Mouse (Mus musculus) forebrain, embryonic 16.5 days (tissue): ENCODE results near the gene Epb41l3. TPM values are rescaled to one million over a fixed set of nuclear protein-coding genes. Genes with fewer than 3 reads are reported as not detected.
A peak's percentile ranks its signal among the peaks of the same experiment; 100 is the strongest.

Source experiments
- ATAC-seq: fragments of 200-750 bp; cut with Nextera tagmentation; 2 replicates; pipeline ENCODE4 v1.8.0; 2017; ENCODE audit warnings: mild to moderate bottlenecking, moderate library complexity
- H3K27ac ChIP-seq: fragments of 300-500 bp; sonication (generic); 2 replicates; pipeline ENCODE4 v1.5.1; 2014; ENCODE audit warnings: low read length, control low read depth
- H3K27me3 ChIP-seq: fragments of 300-500 bp; sonication (generic); replicated peaks from 2 replicates; pipeline ENCODE4 v1.6.1; 2014; ENCODE audit warnings: low read length; ENCODE audit not compliant: control insufficient read depth, insufficient read depth
- H3K36me3 ChIP-seq: fragments of 300-500 bp; sonication (generic); 2 replicates; pipeline ENCODE4 v1.6.1; 2014; ENCODE audit not compliant: control insufficient read depth, insufficient read depth
- H3K4me1 ChIP-seq: fragments of 300-500 bp; sonication (generic); replicated peaks from 2 replicates; pipeline ENCODE4 v1.6.1; 2014; ENCODE audit warnings: low read length; ENCODE audit not compliant: control insufficient read depth, insufficient read depth
- H3K4me2 ChIP-seq: fragments of 300-500 bp; sonication (generic); 2 replicates; pipeline ENCODE4 v1.6.1; 2014; ENCODE audit warnings: mild to moderate bottlenecking, low read length, control low read depth
- H3K4me3 ChIP-seq: fragments of 300-500 bp; sonication (generic); replicated peaks from 2 replicates; pipeline ENCODE4 v1.5.1; 2014; ENCODE audit warnings: mild to moderate bottlenecking, low read length, control low read depth
- H3K9ac ChIP-seq: fragments of 300-500 bp; sonication (generic); replicated peaks from 2 replicates; pipeline ENCODE4 v1.6.1; 2014; ENCODE audit warnings: low read depth, low read length, control low read depth
- H3K9me3 ChIP-seq: fragments of 300-500 bp; sonication (generic); 2 replicates; pipeline ENCODE4 v1.6.1; 2016; ENCODE audit warnings: low read length; ENCODE audit not compliant: control insufficient read depth
- WGBS: fragments of 180-500 bp; shearing (Covaris S2); extraction: QIAGEN DNeasy Blood & Tissue Kit; methylation state at CpG from one replicate; pipeline ENCODE4 v1.1.7; 2014; 5-methylcytosine and 5-hydroxymethylcytosine counted together
- polyA plus RNA-seq: library from polyadenylated mRNA; unstranded; fragments of >200 nt; fragmentation: Nextera tagmentation; extraction: Ambion mirVana; gene quantifications from 2 replicates; pipeline ENCODE4 v1.2.1, GENCODE M21; 2015

Epb41l3 gene
- polyA plus RNA-seq, 1 experiment from 2014 or later, result 84.2 TPM

DNA sequence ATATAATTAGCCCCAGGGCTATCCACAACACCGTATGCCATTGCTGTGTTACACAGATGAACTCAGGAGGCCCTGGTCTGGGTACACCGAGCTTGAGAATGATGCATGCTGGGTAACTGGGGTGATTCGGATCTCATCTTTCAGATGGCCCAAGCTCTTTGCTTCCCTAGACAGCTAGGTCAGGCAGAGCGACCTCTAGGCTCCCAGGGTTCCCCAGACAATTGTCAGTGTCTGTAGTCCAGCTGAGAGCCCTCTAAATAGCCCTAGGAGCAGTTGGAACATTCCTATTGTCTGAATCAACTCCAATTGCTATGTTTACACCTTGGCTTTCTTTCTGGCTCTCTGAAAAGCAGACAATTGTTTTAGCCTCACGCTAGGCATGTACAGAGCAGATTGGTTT, 201.9 kb downstream of the Epb41l3 start:
- Histone ChIP-seq H3K4me3 (no peak overlapping the region), H3K27ac (no peak overlapping the region), H3K36me3 (peaks cover 2% of the 10 kb centered on the region; the same call in 1 of the 2 replicates), H3K4me2 (no peak overlapping the region), H3K9me3 (no peaks in the 10 kb centered on the region), H3K9ac (no peak overlapping the region), H3K4me1 (no peaks in the 10 kb centered on the region), H3K27me3 (no peaks in the 10 kb centered on the region)
- ATAC-seq, result no peak
- 15% methylated on average over 5 of the region's 5 CpGs for WGBS

DNA sequence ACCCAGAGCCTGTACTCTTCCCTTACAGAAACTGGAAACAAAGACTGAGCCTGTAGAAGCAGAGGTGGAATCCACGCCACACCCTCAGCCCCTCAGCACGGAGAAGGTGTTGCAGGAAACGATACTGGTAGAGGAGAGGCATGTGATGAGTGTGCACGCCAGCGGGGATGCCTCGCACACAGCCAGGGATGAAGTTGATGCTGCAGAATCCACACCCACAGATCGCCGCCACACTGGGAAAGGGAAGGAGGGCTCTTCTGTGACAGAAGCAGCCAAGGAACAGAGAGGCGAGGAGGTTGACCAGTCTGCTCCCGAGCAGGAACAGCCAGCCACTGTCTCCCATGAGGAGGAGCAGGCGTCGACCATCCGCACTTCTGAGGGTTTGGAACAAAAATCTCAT, 209.0 kb downstream of the Epb41l3 start:
- H3K36me3 ChIP-seq, result peaks cover 47% of the 10 kb centered on the region
- H3K4me2 ChIP-seq, result no peak overlapping the region
- H3K27me3 ChIP-seq, result no peaks in the 10 kb centered on the region
- 94% methylated on average over 13 of the region's 13 CpGs for WGBS
- H3K27ac ChIP-seq, result no peak overlapping the region
- no peak for ATAC-seq
- no peak overlapping the region for H3K4me3 ChIP-seq
- H3K9me3 ChIP-seq, result peaks cover 4% of the 10 kb centered on the region
- H3K4me1 ChIP-seq, result no peaks in the 10 kb centered on the region
- H3K9ac ChIP-seq, result no peak overlapping the region

DNA sequence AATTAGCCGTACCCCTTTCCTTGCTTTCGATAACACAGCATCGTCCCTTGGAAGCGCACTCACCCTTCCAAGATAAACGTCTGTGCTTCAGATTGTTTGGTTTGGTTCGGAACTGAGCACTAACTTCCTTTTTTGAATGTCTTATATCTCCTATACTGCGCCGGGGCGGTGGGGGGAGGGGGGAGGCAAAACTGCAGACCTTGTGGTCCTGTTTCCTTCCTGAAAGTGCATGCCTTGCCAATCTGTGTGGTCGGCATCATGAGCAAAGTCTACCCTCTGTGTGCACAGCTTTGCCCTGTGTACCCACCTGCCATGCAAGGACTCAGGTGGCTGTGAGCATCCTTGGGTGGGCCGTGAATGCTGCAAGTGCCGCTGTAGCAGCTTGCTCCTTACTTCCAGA, 212.6 kb downstream of the Epb41l3 start:
- no peak for ATAC-seq
- H3K27me3 ChIP-seq, result no peaks in the 10 kb centered on the region
- no peak overlapping the region for H3K4me2 ChIP-seq
- no peaks in the 10 kb centered on the region for H3K4me1 ChIP-seq
- H3K4me3 ChIP-seq, result no peak overlapping the region
- H3K9ac ChIP-seq, result no peak overlapping the region
- H3K36me3 ChIP-seq, result peaks cover 39% of the 10 kb centered on the region
- 96% methylated on average over 12 of the region's 12 CpGs for WGBS
- no peaks in the 10 kb centered on the region for H3K9me3 ChIP-seq
- H3K27ac ChIP-seq, result no peak overlapping the region

DNA sequence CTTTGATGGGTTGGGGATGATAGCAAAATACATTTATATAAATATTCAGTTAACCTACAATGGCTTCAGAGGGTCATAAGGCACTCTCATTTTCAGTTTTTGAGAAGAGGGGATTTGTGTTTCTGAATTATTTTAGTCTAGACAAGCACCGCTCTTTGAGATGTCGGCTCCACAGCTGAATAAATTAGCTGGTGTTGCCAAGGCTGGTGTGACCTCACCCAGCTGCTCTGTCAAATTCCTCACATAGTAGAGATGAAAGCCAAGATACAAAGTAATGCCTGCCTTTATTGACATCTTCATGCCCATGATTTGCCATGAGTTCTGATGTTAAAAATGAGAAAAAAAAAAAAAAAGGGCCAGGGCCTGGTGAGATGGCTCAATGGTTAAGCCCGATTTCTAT, 214.8 kb downstream of the Epb41l3 start:
- 67% methylated on average over 3 of the region's 3 CpGs for WGBS
- Histone ChIP-seq H3K27ac (no peak overlapping the region), H3K9ac (no peak overlapping the region), H3K9me3 (no peaks in the 10 kb centered on the region), H3K36me3 (peaks cover 30% of the 10 kb centered on the region), H3K27me3 (no peaks in the 10 kb centered on the region), H3K4me2 (no peak overlapping the region), H3K4me3 (no peak overlapping the region), H3K4me1 (no peaks in the 10 kb centered on the region)
- no peak for ATAC-seq

DNA sequence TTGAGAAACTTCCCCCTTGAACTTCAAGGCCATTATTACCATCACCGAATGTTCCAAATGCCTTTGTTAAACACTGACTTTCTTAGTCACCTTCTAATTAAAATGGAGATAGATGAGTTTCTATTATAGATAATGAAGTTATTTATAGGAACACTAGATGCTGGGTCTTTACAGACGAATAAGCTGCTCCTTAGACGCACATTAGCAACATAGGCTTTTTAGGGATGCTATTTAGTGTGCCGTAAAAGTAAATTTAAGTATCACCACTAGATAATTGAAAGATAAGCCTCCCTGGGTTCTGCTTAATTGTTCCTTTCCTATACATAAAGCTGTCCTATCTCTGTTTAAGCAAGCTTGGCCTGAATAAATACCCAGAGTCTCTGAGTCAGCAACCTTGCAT, 226.1 kb downstream of the Epb41l3 start:
- H3K9me3 ChIP-seq, result no peaks in the 10 kb centered on the region
- no peak overlapping the region for H3K9ac ChIP-seq
- H3K4me2 ChIP-seq, result no peak overlapping the region
- H3K36me3 ChIP-seq, result no peaks in the 10 kb centered on the region
- ATAC-seq, result no peak
- 79% methylated on average over 4 of the region's 4 CpGs for WGBS
- no peak overlapping the region for H3K4me3 ChIP-seq
- H3K27ac ChIP-seq, result no peak overlapping the region
- no peaks in the 10 kb centered on the region for H3K27me3 ChIP-seq
- peaks cover 12% of the 10 kb centered on the region for H3K4me1 ChIP-seq

DNA sequence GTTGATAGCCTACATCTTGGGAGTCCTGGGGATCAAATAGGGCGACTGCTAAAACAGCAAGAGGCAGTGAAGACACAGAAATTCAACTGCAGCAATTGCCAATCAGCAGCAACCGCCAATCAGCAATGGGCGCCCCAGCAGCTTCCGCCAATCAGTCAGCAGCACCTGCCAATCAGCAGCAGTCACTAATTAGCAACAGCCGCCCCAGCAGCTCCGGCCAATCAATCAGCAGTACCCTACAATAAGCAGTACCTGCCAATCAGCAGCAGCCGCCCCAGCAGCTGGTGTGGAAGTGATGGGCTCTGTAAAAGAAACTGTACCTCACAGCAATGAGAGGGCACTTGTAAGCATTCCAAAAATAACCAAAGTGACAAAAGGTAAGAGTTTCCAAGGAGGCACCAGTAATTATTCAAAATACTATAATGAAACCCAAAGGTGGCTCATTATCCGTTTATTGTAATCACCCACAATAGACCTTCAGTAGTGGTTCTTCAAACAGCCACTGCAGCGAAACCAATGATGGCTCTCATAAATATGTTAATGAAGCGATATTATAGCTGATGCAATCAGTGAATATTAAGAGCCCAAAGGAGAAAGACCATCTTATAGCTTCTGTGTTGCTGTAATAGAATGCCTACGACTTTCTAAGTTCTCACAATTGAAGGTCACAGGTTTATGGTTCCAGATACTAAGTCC, 228.2 kb downstream of the Epb41l3 start:
- Histone ChIP-seq H3K36me3 (no peaks in the 10 kb centered on the region), H3K9ac (no peak overlapping the region), H3K9me3 (no peaks in the 10 kb centered on the region), H3K4me2 (peak overlapping the region; percentile 35), H3K4me3 (no peak overlapping the region; the same call in 1 of the 2 replicates), H3K4me1 (peaks cover 14% of the 10 kb centered on the region), H3K27me3 (no peaks in the 10 kb centered on the region), H3K27ac (peak overlapping the region; percentile 10; the same call in 1 of the 2 replicates)
- 35% methylated on average over 11 of the region's 11 CpGs for WGBS
- peak; percentile 97 for ATAC-seq

DNA sequence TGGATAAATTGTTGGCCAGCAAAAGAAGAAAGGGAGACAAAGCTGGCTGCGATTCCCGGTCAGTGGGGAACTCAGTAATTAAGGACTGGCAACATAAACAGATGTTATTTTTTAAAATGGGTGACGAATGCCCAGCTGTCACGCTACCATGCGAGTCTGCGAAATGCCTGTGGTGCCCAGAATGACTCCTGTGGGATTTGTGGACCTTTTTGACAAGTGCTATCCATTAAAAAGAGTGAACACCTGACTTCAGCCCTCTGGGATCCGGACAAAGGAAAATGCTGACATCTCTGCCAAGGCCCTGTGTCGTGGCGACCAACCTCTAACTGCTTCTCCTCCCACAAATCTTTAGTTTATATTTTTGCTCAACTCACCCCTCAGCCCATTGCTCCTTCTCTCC, 232.2 kb downstream of the Epb41l3 start:
- no peak for ATAC-seq

DNA sequence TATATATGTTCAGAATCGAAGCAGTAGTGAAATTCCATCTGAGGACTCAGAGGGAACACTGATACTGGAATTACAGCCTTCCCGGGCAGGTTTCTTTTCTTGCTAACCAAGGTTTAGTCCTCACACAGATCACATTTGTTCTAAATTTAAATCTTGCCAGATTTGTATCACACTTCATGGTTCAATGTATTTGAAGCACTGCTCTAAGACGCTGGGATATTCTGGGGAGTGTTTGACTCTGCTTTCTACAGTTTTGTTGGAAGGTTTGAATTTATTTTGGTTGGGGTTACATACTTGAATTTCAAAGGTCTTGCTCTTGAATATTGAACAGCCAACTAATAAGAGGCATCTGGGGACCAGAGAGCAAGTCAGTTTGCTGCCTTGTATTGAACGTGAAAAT, 234.4 kb downstream of the Epb41l3 start:
- Histone ChIP-seq H3K27ac (no peak overlapping the region), H3K36me3 (no peaks in the 10 kb centered on the region), H3K9me3 (no peaks in the 10 kb centered on the region), H3K27me3 (no peaks in the 10 kb centered on the region), H3K4me2 (no peak overlapping the region), H3K4me3 (no peak overlapping the region), H3K4me1 (peaks cover 5% of the 10 kb centered on the region; the same call in 1 of the 2 replicates), H3K9ac (no peak overlapping the region)
- no peak for ATAC-seq
- WGBS, result 67% methylated on average over 4 of the region's 4 CpGs

More for the DNA sequence above, 232.2 kb downstream of the Epb41l3 start:
- no peak overlapping the region for H3K27ac ChIP-seq
- H3K4me1 ChIP-seq, result peaks cover 16% of the 10 kb centered on the region
- H3K36me3 ChIP-seq, result no peaks in the 10 kb centered on the region
- H3K9ac ChIP-seq, result no peak overlapping the region
- WGBS, result 77% methylated on average over 9 of the region's 9 CpGs
- H3K4me2 ChIP-seq, result no peak overlapping the region
- H3K9me3 ChIP-seq, result no peaks in the 10 kb centered on the region
- no peak overlapping the region for H3K4me3 ChIP-seq
- no peaks in the 10 kb centered on the region for H3K27me3 ChIP-seq

DNA sequence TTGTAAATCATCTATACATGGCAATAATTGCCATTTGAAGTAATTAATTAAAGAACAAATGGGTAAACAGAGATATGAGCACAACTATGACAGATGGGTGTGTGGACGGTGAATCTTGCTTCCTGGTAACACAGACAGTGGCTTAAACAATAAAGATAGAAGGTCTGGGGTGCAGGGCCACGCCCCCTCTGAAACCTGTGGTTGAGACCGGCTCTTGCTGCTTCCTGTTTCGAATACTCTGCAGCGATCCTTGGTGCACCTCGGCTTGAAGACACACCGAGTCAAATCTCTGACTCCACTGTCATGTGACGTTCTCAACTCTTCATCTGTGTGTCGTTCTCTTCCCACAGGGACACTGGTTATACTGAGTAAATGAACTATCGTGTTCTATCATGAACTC, 245.0 kb downstream of the Epb41l3 start:
- H3K4me3 ChIP-seq, result no peak overlapping the region
- no peak overlapping the region for H3K27ac ChIP-seq
- H3K27me3 ChIP-seq, result no peaks in the 10 kb centered on the region
- H3K9me3 ChIP-seq, result no peaks in the 10 kb centered on the region
- no peak for ATAC-seq
- H3K4me1 ChIP-seq, result no peaks in the 10 kb centered on the region
- 93% methylated on average over 10 of the region's 10 CpGs for WGBS
- H3K4me2 ChIP-seq, result no peak overlapping the region
- H3K36me3 ChIP-seq, result no peaks in the 10 kb centered on the region
- no peak overlapping the region for H3K9ac ChIP-seq

DNA sequence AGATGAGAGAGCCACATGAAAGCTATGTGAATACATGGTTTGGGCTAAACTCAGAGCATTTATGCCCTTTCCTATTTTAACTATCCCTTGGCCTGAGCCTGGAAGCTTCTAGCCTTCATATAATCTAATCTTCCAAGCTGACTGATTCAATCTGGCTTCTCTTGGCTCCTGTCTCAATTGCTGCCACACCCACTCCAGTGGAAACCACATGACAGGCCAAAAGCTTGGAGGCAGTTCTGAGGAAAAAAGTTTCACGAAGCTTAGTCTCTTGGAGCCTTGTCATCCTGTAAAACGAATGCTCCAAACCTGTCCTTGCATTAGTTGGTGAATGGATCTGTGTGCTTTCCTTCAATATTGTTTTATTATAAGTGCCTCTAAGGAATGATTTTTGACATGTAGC, 247.2 kb downstream of the Epb41l3 start:
- 88% methylated on average over 2 of the region's 2 CpGs for WGBS
- no peaks in the 10 kb centered on the region for H3K4me1 ChIP-seq
- H3K27ac ChIP-seq, result no peak overlapping the region
- H3K27me3 ChIP-seq, result no peaks in the 10 kb centered on the region
- H3K9me3 ChIP-seq, result no peaks in the 10 kb centered on the region
- no peaks in the 10 kb centered on the region for H3K36me3 ChIP-seq
- no peak overlapping the region for H3K4me2 ChIP-seq
- no peak overlapping the region for H3K9ac ChIP-seq
- no peak for ATAC-seq
- no peak overlapping the region for H3K4me3 ChIP-seq
